Mouse (Mus musculus) hindbrain, embryonic 14.5 days (tissue): ENCODE data around the gene Mxi1. TPM values are rescaled to one million over a fixed set of nuclear protein-coding genes. Genes with fewer than 3 reads are reported as not detected.
"Not testable (repeated sequence)": the region's sequence is repeated elsewhere in the genome, so short reads cannot be mapped to it uniquely, and the experiment has no call there.

Experiments used
- ATAC-seq: fragments of 200-750 bp; cut with Nextera tagmentation; 2 replicates; pipeline ENCODE4 v1.8.0; 2017; ENCODE audit warnings: moderate number of reproducible peaks, mild to moderate bottlenecking, moderate TSS enrichment, moderate library complexity; ENCODE audit not compliant: low FRiP score
- DNase-seq: peaks from one replicate; pipeline ENCODE4 v3.0.0-alpha.2; 2015; ENCODE audit warnings: low spot score
- H3K27ac ChIP-seq: fragments of 300-500 bp; sonication (generic); 2 replicates; pipeline ENCODE4 v1.5.1; 2014; ENCODE audit warnings: mild to moderate bottlenecking, moderate library complexity
- H3K27me3 ChIP-seq: fragments of 300-500 bp; sonication (generic); 2 replicates; pipeline ENCODE4 v1.6.1; 2014; ENCODE audit warnings: mild to moderate bottlenecking, low read length, mixed read lengths; ENCODE audit not compliant: control insufficient read depth, insufficient read depth
- H3K36me3 ChIP-seq: fragments of 300-500 bp; sonication (generic); replicated peaks from 2 replicates; pipeline ENCODE4 v1.6.1; 2014; ENCODE audit not compliant: control insufficient read depth, insufficient read depth
- H3K4me1 ChIP-seq: fragments of 300-500 bp; sonication (generic); replicated peaks from 2 replicates; pipeline ENCODE4 v1.6.1; 2014; ENCODE audit warnings: antibody characterized with exemption, low read length, mixed read lengths; ENCODE audit not compliant: control insufficient read depth, insufficient read depth
- H3K4me2 ChIP-seq: fragments of 300-500 bp; sonication (generic); replicated peaks from 2 replicates; pipeline ENCODE4 v1.6.1; 2014; ENCODE audit warnings: mild to moderate bottlenecking, moderate library complexity
- H3K4me3 ChIP-seq: fragments of 300-500 bp; sonication (generic); replicated peaks from 2 replicates; pipeline ENCODE4 v1.5.1; 2014; ENCODE audit warnings: mild to moderate bottlenecking, low read length
- H3K9ac ChIP-seq: fragments of 300-500 bp; sonication (generic); 2 replicates; pipeline ENCODE4 v1.6.1; 2014
- H3K9me3 ChIP-seq: fragments of 300-500 bp; sonication (generic); 2 replicates; pipeline ENCODE4 v1.6.1; 2016; ENCODE audit warnings: low read length; ENCODE audit not compliant: control insufficient read depth
- WGBS: fragments of 180-500 bp; shearing (Covaris S2); extraction: QIAGEN DNeasy Blood & Tissue Kit; methylation state at CpG from one replicate; pipeline ENCODE4 v1.1.7; 2014; 5-methylcytosine and 5-hydroxymethylcytosine counted together
- polyA plus RNA-seq: library from polyadenylated mRNA; unstranded; fragments of >200 nt; fragmentation: Nextera tagmentation; extraction: Ambion mirVana; gene quantifications from 2 replicates; pipeline ENCODE4 v1.2.1, GENCODE M21; 2014

Mxi1 gene
- polyA plus RNA-seq, 1 experiment from 2014 or later: 50.4 TPM

- H3K9me3 ChIP-seq: no peaks in the 10 kb centered on the region
- H3K4me1 ChIP-seq: peaks cover 14% of the 10 kb centered on the region
- ATAC-seq: peak; percentile 89
- DNase-seq: no peak
- under 1% methylated on average over 49 of the region's 59 CpGs for WGBS
- peak overlapping the region; percentile 96 for H3K4me3 ChIP-seq
- H3K36me3 ChIP-seq: peaks cover 35% of the 10 kb centered on the region
- H3K9ac ChIP-seq: peak overlapping the region; percentile 98
- H3K27me3 ChIP-seq: no peaks in the 10 kb centered on the region
- H3K4me2 ChIP-seq: peak overlapping the region; percentile 54
- H3K27ac ChIP-seq: peak overlapping the region; percentile 97
These were observed 79.6 kb downstream of the Mxi1 start for GRCm38 (mm10) chr19:53389851-53390431.

DNA sequence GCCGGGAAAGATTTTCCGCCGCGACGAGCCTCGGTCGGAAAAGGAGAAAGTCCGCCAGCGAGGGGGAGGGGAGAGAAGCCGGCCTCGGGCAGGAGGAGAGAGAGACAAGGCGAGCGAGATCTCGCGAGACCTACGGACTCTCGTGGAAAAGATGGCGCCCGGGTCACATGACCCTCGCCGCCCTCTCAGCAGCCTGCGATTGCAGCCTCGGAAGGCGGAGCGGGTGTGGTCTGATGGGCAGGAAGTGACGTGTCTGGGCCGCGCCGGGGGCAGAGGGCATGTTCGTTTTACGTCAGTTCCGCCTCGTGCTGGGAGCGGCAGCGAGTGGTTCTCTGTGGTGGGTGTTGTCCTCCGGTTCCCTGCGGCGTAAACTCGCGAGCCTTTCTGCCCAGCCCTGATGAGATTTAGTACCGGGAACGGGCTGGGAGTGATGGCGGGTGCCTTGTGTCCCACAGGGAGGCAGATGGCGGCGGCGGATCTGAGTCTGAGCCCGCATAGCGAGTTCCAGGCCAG, 80.2 kb downstream of the Mxi1 start, which contains the start of gene Smndc1:
Gene Smndc1 (minus strand): TSS at position 84 of the 513 bp plus-strand sequence.
- peak; percentile 97 for ATAC-seq
- peak within 1 kb of the TSS; percentile 98 for H3K9ac ChIP-seq
- H3K4me2 ChIP-seq: peak within 1 kb of the TSS; percentile 82
- H3K27me3 ChIP-seq: no peaks in the 10 kb centered on the region
- no peaks in the 10 kb centered on the region for H3K9me3 ChIP-seq
- peak within 1 kb of the TSS; percentile 97 for H3K27ac ChIP-seq
- peaks cover 14% of the 10 kb centered on the region for H3K4me1 ChIP-seq
- H3K4me3 ChIP-seq: peak within 1 kb of the TSS; percentile 96
- H3K36me3 ChIP-seq: peaks cover 35% of the 10 kb centered on the region
- DNase-seq: peak; percentile 99
- under 1% methylated on average over 48 of the region's 48 CpGs for whole genome bisulfite sequencing

DNA sequence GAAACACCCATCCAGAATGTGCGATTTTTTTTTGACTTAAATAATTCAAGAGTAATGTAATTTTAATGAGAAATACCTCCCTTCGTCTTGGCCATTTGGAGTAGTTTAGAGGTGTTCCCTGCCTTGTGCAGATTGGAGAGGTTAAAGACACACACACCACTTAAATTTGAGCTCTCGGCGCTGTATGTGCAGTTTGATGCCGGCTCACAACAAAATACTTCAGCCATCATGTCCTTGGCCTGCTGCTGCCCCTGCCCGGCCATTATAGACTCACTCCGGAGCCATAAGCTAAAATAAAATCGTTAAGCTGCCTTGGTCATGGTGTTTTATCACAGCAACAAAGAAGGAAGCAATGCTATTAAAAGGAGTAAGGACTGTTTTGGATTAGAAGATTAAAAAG, 81.1 kb downstream of the Mxi1 start:
- Histone ChIP-seq H3K27ac (peak overlapping the region; percentile 85; the same call in 1 of the 2 replicates), H3K4me3 (peak overlapping the region; percentile 96), H3K4me2 (peak overlapping the region; percentile 82), H3K36me3 (peaks cover 27% of the 10 kb centered on the region), H3K9me3 (no peaks in the 10 kb centered on the region), H3K9ac (peak overlapping the region; percentile 79), H3K4me1 (peaks cover 14% of the 10 kb centered on the region), H3K27me3 (no peaks in the 10 kb centered on the region)
- no peak for DNase-seq
- ATAC-seq: no peak
- whole genome bisulfite sequencing: 47% methylated on average over 8 of the region's 8 CpGs

DNA sequence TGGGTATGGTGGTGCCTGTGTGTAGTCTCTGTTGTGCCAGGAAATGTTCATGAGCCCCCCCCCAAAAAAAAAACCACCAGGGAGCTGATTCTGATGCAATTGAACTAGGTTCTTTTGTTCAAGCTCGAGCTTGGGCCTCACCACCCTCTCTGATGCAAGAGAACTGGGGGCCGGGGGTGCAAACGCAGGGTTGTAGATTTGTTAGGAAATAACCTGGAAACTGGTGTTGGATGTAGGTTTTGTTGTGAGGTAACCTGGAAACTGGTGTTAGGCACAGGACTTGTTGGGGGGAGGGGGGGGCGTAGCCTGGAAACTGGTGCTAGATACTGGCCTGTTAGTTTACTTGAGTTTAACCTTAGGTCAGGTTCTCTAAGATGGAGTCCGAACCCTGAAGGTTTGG, 81.5 kb downstream of the Mxi1 start:
- DNase-seq: no peak

GRCm38 (mm10) chr19:53392781-53393343, 82.5 kb downstream of the Mxi1 start:
- WGBS: 59% methylated on average over 8 of the region's 8 CpGs
- ATAC-seq: no peak
- Histone ChIP-seq H3K9me3 (no peaks in the 10 kb centered on the region), H3K9ac (no peak overlapping the region), H3K27ac (no peak overlapping the region), H3K4me3 (no peak overlapping the region), H3K27me3 (no peaks in the 10 kb centered on the region), H3K4me2 (no peak overlapping the region), H3K36me3 (peaks cover 13% of the 10 kb centered on the region), H3K4me1 (peaks cover 14% of the 10 kb centered on the region)
- DNase-seq: no peak

More for the DNA sequence above, 81.5 kb downstream of the Mxi1 start:
- Histone ChIP-seq H3K36me3 (peaks cover 24% of the 10 kb centered on the region), H3K27me3 (no peaks in the 10 kb centered on the region), H3K9ac (peak overlapping the region; percentile 79), H3K27ac (no peak overlapping the region), H3K4me3 (no peak overlapping the region), H3K9me3 (no peaks in the 10 kb centered on the region), H3K4me2 (peak overlapping the region; percentile 82), H3K4me1 (peaks cover 14% of the 10 kb centered on the region)
- 86% methylated on average over 5 of the region's 5 CpGs for WGBS
- ATAC-seq: no peak

- DNase-seq (no peak), ATAC-seq (no peak)
- Histone ChIP-seq H3K4me3 (no peak overlapping the region), H3K4me1 (peaks cover 14% of the 10 kb centered on the region), H3K27ac (no peak overlapping the region), H3K4me2 (no peak overlapping the region), H3K27me3 (no peaks in the 10 kb centered on the region), H3K36me3 (peaks cover 5% of the 10 kb centered on the region; the same call in 1 of the 2 replicates), H3K9ac (no peak overlapping the region), H3K9me3 (no peaks in the 10 kb centered on the region)
These were observed 83.3 kb downstream of the Mxi1 start for GRCm38 (mm10) chr19:53393646-53394045.

DNA sequence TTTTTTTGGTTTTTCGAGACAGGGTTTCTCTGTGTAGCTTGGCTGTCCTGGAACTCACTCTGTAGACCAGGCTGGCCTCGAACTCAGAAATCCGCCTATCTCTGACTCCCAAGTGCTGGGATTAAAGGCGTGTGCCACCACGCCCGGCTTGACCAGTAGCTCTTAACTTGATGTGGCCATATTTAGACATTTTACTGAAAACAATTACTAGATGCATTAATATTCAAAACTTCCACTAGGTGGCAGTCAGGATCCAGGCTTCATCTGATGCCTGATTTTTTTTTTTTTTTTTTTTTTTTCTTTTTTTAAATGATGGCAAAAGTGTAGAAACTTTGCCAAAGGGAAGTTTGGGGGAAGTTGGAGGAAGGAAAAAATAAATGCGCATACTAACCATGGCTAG, 84.2 kb downstream of the Mxi1 start:
- no peaks in the 10 kb centered on the region for H3K36me3 ChIP-seq
- DNase-seq (peak; percentile 83), ATAC-seq (no peak)
- H3K4me2 ChIP-seq: no peak overlapping the region
- peaks cover 6% of the 10 kb centered on the region for H3K4me1 ChIP-seq
- no peaks in the 10 kb centered on the region for H3K9me3 ChIP-seq
- WGBS: 17% methylated on average over 7 of the region's 7 CpGs
- H3K27ac ChIP-seq: no peak overlapping the region
- H3K4me3 ChIP-seq: no peak overlapping the region
- H3K27me3 ChIP-seq: no peaks in the 10 kb centered on the region
- no peak overlapping the region for H3K9ac ChIP-seq

DNA sequence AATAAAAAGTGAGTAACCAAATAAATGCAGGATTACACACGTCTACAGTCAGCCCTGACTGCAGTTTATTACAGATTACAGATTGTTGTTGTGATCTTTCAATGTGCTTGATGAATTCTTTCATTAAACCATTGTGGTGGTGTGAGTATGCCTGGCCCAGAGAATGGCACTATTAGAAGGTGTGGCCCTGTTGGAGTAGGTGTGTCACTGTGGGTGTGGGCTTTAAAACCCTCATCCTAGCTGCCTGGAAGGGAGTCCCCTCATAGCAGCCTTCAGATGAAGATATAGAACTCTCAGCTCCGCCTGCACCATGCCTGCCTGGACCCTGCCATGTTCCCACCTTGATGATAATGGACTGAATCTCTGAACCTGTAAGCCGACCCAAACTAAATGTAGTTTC, 84.6 kb downstream of the Mxi1 start:
- 68% methylated on average over 3 of the region's 3 CpGs for WGBS
- H3K4me2 ChIP-seq, H3K27ac ChIP-seq, H3K9ac ChIP-seq, H3K9me3 ChIP-seq, H3K4me3 ChIP-seq, H3K36me3 ChIP-seq, H3K4me1 ChIP-seq, DNase-seq, H3K27me3 ChIP-seq, ATAC-seq: not testable (repeated sequence)

DNA sequence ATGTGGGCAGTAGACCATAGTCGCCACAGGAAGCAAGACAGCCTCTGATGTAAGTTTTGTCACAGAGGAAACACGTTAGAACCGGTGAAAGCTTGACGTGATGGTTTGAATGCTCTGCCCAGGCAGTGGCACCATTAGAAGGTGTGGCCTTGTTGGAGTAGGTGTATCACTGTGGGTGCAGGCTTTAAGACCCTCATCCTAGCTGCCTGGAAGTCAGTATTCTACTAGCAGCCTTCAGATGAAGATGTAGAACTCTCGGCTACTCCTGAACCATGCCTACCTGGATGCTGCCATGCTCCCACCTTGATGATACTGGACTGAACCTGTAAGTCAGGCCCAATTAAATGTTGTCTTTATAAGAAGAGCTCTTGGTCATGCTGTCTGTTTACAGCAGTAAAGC, 85.5 kb downstream of the Mxi1 start:
- H3K36me3 ChIP-seq, ATAC-seq, DNase-seq, H3K27me3 ChIP-seq, H3K9me3 ChIP-seq, H3K27ac ChIP-seq, H3K4me3 ChIP-seq, H3K4me1 ChIP-seq, H3K9ac ChIP-seq, H3K4me2 ChIP-seq: not testable (repeated sequence)
- WGBS: 32% methylated on average over 5 of the region's 5 CpGs
